Comparison of ENCODE assay signal across 18 mouse cellular contexts in the genomic region with DNA sequence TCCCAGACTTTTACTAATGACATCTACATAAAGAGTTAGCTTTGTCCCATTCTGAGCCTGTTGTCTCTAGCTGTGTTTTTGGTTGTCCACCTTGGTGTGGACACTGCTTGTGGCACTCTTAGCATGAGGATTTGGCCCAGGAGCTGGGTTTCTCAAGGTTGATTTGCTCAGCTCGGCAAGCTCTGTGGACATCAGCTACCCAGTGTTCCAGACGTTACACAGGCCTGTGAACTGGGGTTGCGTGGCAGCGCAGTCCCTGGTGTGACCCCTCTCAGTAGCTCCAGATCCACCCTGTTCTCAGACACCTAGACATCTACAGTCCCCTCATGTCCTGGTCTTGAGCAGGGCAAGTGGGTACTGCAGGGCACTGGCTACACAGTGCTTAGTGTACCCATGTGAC.
"Had no signal": no experiment of that assay in that cellular context is flagged by ENCODE, and none has a peak within 500 bp of the region (broad histone marks: within the 10 kb centered on the region; RNA-seq: fewer than 3 reads in every experiment).

No protein-coding gene starts in this region.

- H3K4me1 ChIP-seq: midbrain, embryonic 15.5 days; neural tube, embryonic 15.5 days had no signal

- H3K9me3 ChIP-seq: midbrain, embryonic 10.5 days; midbrain, embryonic 13.5 days; midbrain, embryonic 15.5 days; neural tube, embryonic 13.5 days; neural tube, embryonic 15.5 days had no signal

- H3K9ac ChIP-seq: lung, embryonic 14.5 days; midbrain, embryonic 13.5 days; midbrain, embryonic 15.5 days; neural tube, embryonic 13.5 days; neural tube, embryonic 15.5 days had no signal

- ATAC-seq: midbrain, embryonic 13.5 days; midbrain, embryonic 15.5 days had no signal

- H3K27me3 ChIP-seq: midbrain, embryonic 13.5 days; midbrain, embryonic 15.5 days; neural tube, embryonic 13.5 days; neural tube, embryonic 15.5 days had no signal

- H3K27ac ChIP-seq: midbrain, embryonic 10.5 days; midbrain, embryonic 13.5 days; midbrain, embryonic 15.5 days; neural tube, embryonic 13.5 days; neural tube, embryonic 15.5 days had no signal

- H3K36me3 ChIP-seq: midbrain, embryonic 10.5 days; midbrain, embryonic 13.5 days; midbrain, embryonic 15.5 days; neural tube, embryonic 13.5 days; neural tube, embryonic 15.5 days had no signal

- H3K4me2 ChIP-seq: lung, embryonic 14.5 days; midbrain, embryonic 13.5 days; midbrain, embryonic 15.5 days; neural tube, embryonic 13.5 days; neural tube, embryonic 15.5 days had no signal

- DNase-seq: lung, adult 18-20 months; lung, embryonic 14.5 days; lung, postnatal 10 days; lung, postnatal 4 days; retina, postnatal 1 day; right cerebral cortex, adult 18-20 months; right cerebral cortex, postnatal 25 days; right cerebral cortex, postnatal 4 days; spleen, adult 18-20 months; thymus, adult 18-20 months; thymus, postnatal 14 days; thymus, postnatal 36 days had no signal

- H3K4me3 ChIP-seq: midbrain, embryonic 10.5 days; midbrain, embryonic 13.5 days; midbrain, embryonic 15.5 days; myocyte; neural tube, embryonic 13.5 days; neural tube, embryonic 15.5 days had no signal
